Mouse (Mus musculus) kidney, embryonic 16.5 days (tissue): ENCODE results near the gene Serpinb9b. TPM values are rescaled to one million over a fixed set of nuclear protein-coding genes. Genes with fewer than 3 reads are reported as not detected.

Experiments used
- ATAC-seq: fragments of 200-750 bp; cut with Nextera tagmentation; 2 replicates; pipeline ENCODE4 v1.8.0; 2017; ENCODE audit warnings: moderate TSS enrichment; ENCODE audit not compliant: low FRiP score, low TSS enrichment
- H3K27ac ChIP-seq: fragments of 300-500 bp; sonication (generic); 2 replicates; pipeline ENCODE4 v1.5.1; 2014; ENCODE audit warnings: low read length
- H3K27me3 ChIP-seq: fragments of 300-500 bp; sonication (generic); 2 replicates; pipeline ENCODE4 v1.6.1; 2014; ENCODE audit warnings: low read length, control low read depth, mixed read lengths; ENCODE audit not compliant: insufficient read depth
- H3K36me3 ChIP-seq: fragments of 300-500 bp; sonication (generic); 2 replicates; pipeline ENCODE4 v1.6.1; 2014; ENCODE audit warnings: low read length, control low read depth, mixed read lengths; ENCODE audit not compliant: insufficient read depth
- H3K4me1 ChIP-seq: fragments of 300-500 bp; sonication (generic); 2 replicates; pipeline ENCODE4 v1.6.1; 2014; ENCODE audit warnings: low read length, control low read depth, mixed read lengths; ENCODE audit not compliant: insufficient read depth
- H3K4me2 ChIP-seq: fragments of 300-500 bp; sonication (generic); replicated peaks from 2 replicates; pipeline ENCODE4 v1.6.1; 2014; ENCODE audit warnings: low read depth, low read length
- H3K4me3 ChIP-seq: fragments of 300-500 bp; sonication (generic); 2 replicates; pipeline ENCODE4 v1.5.1; 2014; ENCODE audit warnings: mild to moderate bottlenecking, low read length
- H3K9ac ChIP-seq: fragments of 300-500 bp; sonication (generic); replicated peaks from 2 replicates; pipeline ENCODE4 v1.6.1; 2014; ENCODE audit warnings: low read length
- H3K9me3 ChIP-seq: fragments of 300-500 bp; sonication (generic); 2 replicates; pipeline ENCODE4 v1.6.1; 2016; ENCODE audit warnings: low read length, control low read depth
- WGBS: fragments of 180-500 bp; shearing (Covaris S2); extraction: QIAGEN DNeasy Blood & Tissue Kit; methylation state at CpG from one replicate; pipeline ENCODE4 v1.1.7; 2014; 5-methylcytosine and 5-hydroxymethylcytosine counted together
- polyA plus RNA-seq: library from polyadenylated mRNA; unstranded; fragments of >200 nt; fragmentation: Nextera tagmentation; extraction: Ambion mirVana; gene quantifications from 2 replicates; pipeline ENCODE4 v1.2.1, GENCODE M21; 2015

Gene Serpinb9b
- polyA plus RNA-seq, 1 experiment from 2014 or later, result not detected

- 57% methylated on average over 3 of the region's 3 CpGs for WGBS
- Histone ChIP-seq H3K4me1 (no peaks in the 10 kb centered on the region), H3K4me2 (no peak overlapping the region), H3K27me3 (no peaks in the 10 kb centered on the region), H3K9me3 (no peaks in the 10 kb centered on the region), H3K27ac (no peak overlapping the region), H3K36me3 (no peaks in the 10 kb centered on the region), H3K9ac (no peak overlapping the region), H3K4me3 (no peak overlapping the region)
- no peak for ATAC-seq
Observed at GRCm38 (mm10) chr13:33089566-33089965, 62.4 kb downstream of the Serpinb9b start.

DNA sequence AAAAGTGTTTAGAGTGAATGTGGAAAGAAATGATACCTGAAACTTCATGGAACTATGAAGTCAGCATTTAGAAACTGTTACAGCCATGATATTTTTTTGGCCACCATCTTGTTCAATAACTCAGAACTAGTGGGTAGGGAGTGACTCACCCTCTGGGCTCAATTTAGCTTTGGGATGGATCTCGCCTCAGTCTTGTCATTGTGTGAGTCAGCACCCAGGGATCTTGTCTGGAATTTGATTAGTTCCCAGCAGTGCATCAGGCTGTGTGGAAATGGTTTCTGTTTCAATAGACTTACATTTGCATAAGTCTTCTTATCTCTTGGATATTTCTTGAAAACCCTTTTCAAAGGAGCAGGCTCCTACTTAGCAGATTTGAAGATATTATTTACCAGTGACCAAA, 63.3 kb downstream of the Serpinb9b start:
- Histone ChIP-seq H3K4me2 (no peak overlapping the region), H3K36me3 (no peaks in the 10 kb centered on the region), H3K27ac (no peak overlapping the region), H3K4me1 (no peaks in the 10 kb centered on the region), H3K4me3 (no peak overlapping the region), H3K9me3 (no peaks in the 10 kb centered on the region), H3K27me3 (no peaks in the 10 kb centered on the region), H3K9ac (no peak overlapping the region)
- no peak for ATAC-seq
- WGBS, result 70% methylated on average over 1 of the region's 1 CpGs

DNA sequence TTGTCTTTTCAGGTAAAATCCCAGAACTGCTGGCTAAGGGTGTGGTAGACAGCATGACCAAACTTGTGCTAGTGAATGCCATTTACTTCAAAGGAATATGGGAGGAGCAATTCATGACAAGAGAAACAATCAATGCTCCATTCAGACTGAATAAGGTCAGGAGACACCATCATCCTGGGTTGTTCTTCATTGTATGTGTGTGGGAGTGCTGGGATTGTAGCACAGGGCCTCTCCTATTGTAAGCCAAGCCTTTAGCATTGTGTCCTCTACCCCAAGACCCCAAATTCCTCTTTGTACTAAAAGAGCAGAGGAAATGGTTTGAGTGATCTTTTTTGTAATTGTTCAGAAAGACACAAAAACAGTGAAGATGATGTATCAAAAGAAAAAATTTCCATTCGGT, 64.1 kb downstream of the Serpinb9b start:
- Histone ChIP-seq H3K4me1 (no peaks in the 10 kb centered on the region), H3K9me3 (no peaks in the 10 kb centered on the region), H3K27me3 (no peaks in the 10 kb centered on the region), H3K27ac (no peak overlapping the region), H3K9ac (no peak overlapping the region), H3K36me3 (no peaks in the 10 kb centered on the region), H3K4me3 (no peak overlapping the region), H3K4me2 (no peak overlapping the region)
- WGBS, result 97% methylated on average over 1 of the region's 1 CpGs
- no peak for ATAC-seq

Other genes with a start within 250 kb of the Serpinb9b start
- gene Mylk4, start 243.5 kb upstream of the Serpinb9b start, polyA plus RNA-seq, result 0.21 and 0.34 TPM in 2 replicates
- 19.7 and 21.1 TPM in 2 replicates for gene Wrnip1, start 225.4 kb upstream of the Serpinb9b start, polyA plus RNA-seq
- gene D930007J09Rik, start 224.6 kb upstream of the Serpinb9b start, polyA plus RNA-seq, result not detected in 2 replicates
- 10.3 and 12.1 TPM in 2 replicates for gene Serpinb1a, start 176.2 kb upstream of the Serpinb9b start, polyA plus RNA-seq
- not detected in 2 replicates for gene Serpinb1c, start 129.2 kb upstream of the Serpinb9b start, polyA plus RNA-seq
- gene Serpinb6b, start 62.2 kb upstream of the Serpinb9b start, polyA plus RNA-seq, result 6.4 and 7.0 TPM in 2 replicates
- gene Serpinb9, start 24.2 kb upstream of the Serpinb9b start, polyA plus RNA-seq, result 11.4 TPM in 2 replicates
- not detected in 2 replicates for gene Serpinb1b, start 51.2 kb downstream of the Serpinb9b start, polyA plus RNA-seq
- not detected in 2 replicates for gene Serpinb9c, start 132.3 kb downstream of the Serpinb9b start, polyA plus RNA-seq
- not detected in 2 replicates for gene Serpinb9d, start 165.5 kb downstream of the Serpinb9b start, polyA plus RNA-seq
- not detected in 2 replicates for gene Serpinb9e, start 222.2 kb downstream of the Serpinb9b start, polyA plus RNA-seq